Mouse (Mus musculus): ENCODE measurements around the gene Galr2.
A peak's percentile ranks its signal among the peaks of the same experiment; 100 is the strongest.

Galr2 gene

DNA sequence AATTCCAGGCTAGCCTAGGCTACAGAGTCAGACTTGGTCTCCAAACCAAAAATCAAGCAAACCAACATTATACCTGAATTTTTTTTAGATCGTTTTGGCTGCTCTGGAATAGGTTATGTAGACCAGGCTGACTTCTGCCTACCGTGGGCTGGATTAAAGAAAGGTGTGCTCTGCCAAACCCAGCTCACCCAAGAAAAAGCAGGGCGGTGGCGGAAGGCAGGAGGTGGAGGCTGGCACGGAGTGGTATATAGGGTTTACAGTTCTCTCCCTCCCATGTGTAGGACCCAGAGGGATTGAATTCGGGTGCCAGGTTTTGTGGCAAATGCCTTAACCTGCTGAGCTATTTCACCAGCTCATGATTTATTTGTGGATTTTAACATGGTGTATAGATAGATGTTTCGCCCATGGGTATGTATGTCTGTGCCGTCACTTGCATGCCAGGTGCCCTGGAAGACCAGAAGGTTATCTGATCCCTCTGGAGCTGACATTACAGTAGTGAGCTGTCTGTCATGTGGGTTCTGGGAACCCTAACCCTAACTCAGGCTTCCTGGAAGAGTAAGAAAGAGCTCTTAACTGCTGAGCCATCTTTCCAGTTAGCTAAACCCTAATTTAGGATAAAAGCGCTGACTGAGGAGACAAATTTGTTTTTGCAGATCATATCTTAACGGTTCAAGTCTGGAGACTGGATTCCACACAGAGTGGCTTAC, 26.4 kb downstream of the Galr2 start, which contains the start of gene Exoc7:
Exoc7 (minus strand) TSS at position 215 of the 707 bp plus-strand sequence.
- DNase-seq (ENCODE audit: low spot score in 2 of 2), result no peak

DNA sequence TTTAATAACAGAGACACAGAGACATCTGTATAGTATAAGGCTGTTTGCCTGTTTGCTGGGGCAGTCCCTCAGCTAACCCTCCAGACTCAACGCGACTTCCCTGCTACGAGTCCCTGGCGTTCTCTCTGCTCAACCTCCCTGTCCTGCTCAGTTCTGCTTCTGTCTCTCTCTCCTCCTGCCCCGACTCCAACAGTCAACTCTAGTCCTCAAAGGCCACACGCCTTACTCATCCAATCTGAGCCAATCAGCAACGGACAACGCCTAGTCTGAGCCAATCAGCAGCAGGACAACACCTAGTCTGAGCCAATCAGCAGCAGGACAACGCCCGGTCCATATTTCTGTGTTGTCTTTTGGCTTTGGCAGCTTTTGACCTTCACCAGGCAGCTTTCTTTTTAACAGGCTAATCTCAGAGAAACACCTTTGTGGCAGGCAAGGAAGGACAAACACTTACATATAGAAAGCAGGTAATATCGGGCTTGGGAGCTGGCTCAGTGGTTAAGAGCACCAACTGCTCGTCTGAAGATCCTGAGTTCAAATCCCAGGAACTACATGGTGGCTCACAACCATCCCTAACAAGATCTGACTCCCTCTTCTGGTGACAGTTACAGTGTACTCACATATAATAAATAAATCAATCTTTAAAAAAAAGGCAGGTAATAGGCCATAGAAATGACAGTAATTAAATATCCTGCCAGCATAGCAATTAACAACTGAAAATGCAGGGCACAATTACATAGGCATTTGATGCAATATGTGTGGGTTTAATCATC, 27.2 kb downstream of the Galr2 start:
- DNase-seq (ENCODE audit: low spot score in 2 of 2), result no peak

DNA sequence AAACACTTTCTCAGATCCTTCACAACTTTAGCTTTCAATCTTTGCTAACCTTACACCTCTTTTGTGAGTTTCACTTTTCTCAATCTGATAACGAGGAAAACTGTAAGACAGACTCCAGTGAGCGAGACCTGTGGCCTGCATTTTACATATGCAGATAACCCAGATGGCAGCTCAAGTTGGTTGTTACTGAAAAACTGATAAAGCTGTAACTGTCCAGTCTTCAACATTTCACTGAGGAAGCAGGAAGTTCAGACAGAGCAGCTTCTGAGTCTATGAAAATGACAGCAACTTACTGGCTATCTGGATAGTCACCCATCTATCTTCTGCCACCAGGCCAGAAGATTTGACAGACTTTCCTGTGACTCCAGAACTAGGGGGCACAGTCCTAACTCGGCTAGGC, 28.9 kb downstream of the Galr2 start:
- DNase-seq (ENCODE audit: low spot score in 2 of 2), result no peak

- DNase-seq (ENCODE audit: low spot score in 2 of 2), result peak in 1 of 2 experiments; percentile 51
These were observed 30.4 kb downstream of the Galr2 start for GRCm38 (mm10) chr11:116311169-116311568.

- no peak for DNase-seq (ENCODE audit: low spot score in 2 of 2)
These were observed 31.6 kb downstream of the Galr2 start for GRCm38 (mm10) chr11:116312359-116312758.

DNA sequence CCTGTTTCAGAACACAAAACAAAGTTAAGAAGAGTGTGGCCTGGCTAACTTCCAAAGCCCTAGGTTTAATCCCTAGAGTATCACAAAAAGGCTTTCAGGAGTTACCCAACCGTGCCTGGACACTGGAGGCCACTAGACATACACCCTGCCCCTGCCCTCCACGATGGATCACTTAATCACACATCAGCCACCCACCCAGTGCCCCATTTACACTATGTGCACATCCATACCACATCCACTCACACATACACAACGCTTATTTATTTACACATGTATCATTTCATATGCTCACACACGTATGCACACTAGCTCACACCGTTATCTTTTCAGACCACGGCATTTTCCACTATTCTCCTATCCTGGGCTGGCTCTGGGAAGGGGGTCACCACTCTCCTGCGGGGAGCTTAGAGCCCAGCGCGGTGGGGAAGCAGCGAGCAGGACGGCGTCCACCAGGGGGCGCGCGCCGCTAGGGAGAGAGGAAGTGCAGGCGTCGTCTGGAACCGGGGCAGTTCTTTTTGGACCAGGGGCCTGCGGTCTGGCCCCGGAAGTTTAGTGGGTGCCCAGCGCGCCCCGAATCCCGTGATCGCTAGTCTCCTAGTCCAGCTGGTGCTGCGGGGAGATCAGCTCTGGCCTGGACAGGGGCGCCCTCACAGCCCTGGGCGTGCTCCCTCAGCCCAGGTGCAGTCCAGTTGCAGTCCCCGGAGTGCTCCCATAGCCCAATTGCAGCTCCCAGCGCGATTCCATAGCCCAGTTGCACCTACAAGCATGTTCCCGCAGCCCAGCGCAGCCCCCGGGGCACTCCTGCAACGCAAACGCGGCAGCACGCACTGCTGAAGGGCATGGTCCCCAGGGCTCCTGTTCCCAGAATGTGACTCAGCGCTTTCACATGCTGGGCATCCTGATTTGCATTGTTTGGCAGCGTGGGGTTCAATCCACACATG, 38.2 kb downstream of the Galr2 start:
- peak in 1 of 2 experiments; percentile 81 for DNase-seq (ENCODE audit: low spot score in 2 of 2)

DNA sequence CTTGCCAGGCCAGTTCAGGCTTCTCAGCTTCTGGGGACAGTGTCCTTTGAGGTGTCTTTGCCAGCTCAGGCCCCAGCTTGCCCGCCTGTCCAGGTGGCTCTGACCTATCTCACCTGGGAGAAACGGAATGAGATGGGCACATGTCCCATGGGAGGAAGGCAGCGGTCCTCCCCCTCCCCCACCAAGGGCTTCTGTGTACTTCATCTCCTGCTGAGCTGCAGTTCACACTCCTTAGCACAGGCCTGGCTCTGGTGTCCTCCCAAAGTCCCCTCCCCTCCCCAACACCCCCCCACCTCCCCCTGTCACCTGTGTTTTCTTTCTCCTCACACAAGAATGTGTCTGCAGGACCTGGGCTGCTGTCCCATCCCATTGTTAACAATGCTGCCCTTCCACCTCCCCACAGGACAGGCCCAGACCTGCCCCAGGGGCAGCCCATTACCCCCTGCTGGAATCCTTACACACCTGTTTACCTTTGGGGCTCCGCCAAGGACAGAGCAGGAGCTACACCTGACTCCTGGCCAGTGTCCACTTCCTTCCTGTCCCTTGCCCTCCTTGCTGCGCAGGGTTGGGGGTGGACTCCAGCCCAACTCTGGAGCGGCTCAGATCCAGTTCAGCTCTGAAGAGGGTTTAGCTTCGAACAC, 46.3 kb downstream of the Galr2 start:
- DNase-seq (ENCODE audit: low spot score in 2 of 2), result no peak

DNA sequence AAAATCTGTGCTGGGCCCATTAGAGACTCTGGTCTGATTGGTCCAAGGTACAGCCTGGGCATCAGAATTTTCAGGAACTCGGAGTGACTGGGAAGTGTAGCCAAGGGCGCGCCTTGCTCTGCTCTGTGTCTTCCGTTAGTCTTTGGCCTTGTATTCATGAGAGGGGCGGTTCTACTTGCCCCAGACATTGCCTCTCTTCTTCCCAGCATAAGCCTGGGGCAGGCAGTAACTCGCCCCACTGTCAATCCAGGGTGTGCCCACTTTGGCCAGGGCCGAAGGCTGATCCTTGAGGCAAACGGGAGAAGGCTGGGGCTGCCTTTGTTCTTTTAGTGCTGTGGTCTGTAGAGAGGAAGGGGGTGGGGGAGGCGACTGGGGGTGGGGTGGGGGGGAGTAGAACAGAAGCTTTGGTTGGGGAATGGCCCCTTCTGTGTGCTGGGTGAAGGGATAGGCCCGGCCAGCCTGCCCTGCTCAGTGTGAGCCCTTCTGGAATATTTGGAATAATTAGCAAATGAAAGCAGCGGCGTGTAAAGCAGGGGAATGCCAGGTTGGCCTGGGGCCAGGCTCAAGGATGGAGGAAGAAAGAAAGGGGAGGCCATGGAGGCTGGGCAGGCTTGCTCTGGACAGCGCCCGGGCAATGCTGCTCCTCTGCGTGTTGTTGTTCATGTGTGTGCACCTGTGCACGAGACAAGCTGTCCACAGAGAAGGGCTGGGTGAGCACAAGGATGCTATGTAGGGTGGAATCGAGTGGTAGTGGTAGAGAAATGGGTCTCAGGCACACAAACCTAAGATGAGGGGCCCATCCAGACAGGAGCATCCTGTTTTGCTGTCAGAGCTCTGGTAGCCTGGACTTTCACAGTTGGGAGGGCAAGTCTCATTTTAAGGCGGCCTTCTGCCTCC, 48.8 kb downstream of the Galr2 start:
- no peak for DNase-seq (ENCODE audit: low spot score in 2 of 2)

- DNase-seq (ENCODE audit: low spot score in 2 of 2), result no peak
These were observed 49.4 kb downstream of the Galr2 start for GRCm38 (mm10) chr11:116330211-116330518.

DNA sequence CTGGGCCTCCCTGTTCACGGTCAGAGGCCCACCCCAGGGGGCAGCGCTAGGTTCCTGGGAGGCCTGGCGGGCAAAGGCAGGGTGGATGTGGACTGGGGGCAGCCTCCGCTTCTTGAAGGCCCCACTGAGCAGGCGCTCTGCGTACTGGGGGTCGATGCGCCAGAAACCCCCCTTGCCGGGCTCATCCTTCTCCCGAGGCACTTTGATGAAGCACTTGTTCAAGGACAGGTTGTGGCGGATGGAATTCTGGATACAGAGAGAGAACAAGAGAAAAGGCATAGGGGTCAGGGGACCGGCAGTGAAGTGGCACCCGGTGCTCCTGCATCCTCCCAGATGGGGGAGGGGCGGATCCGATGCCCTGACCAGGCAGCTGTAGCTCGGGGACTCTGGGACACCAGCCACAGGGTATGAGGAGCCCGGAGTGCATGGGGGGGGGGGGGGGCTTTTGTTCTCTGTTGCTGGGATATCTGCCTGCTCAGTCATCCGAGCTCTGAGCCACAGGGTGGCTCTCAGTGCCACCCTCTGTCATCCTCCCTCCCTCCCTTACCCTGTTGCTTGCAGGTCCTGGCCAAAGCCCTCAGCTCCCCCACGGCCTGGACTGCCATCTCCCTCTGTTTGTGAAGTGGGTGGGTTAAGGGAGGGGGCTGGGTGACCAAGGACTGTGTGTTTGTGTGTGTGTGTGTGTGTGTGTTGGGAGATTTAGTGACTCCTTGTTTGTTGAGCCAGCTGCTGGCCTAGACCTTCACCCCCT, 51.7 kb downstream of the Galr2 start:
- DNase-seq (ENCODE audit: low spot score in 2 of 2), result peak in 1 of 2 experiments; percentile 54

GRCm38 (mm10) chr11:116332983-116333270, 52.2 kb downstream of the Galr2 start:
- no peak for DNase-seq (ENCODE audit: low spot score in 2 of 2)

Data from left cerebral cortex, adult 9 months (tissue).